Mouse (Mus musculus) midbrain, embryonic 16.5 days (tissue): Measurements from ENCODE around the gene Gm28053. TPM values are rescaled to one million over a fixed set of nuclear protein-coding genes. Genes with fewer than 3 reads are reported as not detected.
A peak's percentile ranks its signal among the peaks of the same experiment; 100 is the strongest.

Experiments used
- ATAC-seq: fragments of 200-750 bp; cut with Nextera tagmentation; 2 replicates; pipeline ENCODE4 v1.8.0; 2017; ENCODE audit warnings: moderate TSS enrichment
- H3K27ac ChIP-seq: fragments of 300-500 bp; sonication (generic); 2 replicates; pipeline ENCODE4 v1.5.1; 2014; ENCODE audit warnings: mild to moderate bottlenecking, low read length, mixed read lengths
- H3K27me3 ChIP-seq: fragments of 300-500 bp; sonication (generic); 2 replicates; pipeline ENCODE4 v1.6.1; 2014; ENCODE audit warnings: low read depth, low read length, mixed read lengths; ENCODE audit not compliant: control insufficient read depth, insufficient read depth
- H3K36me3 ChIP-seq: fragments of 300-500 bp; sonication (generic); 2 replicates; pipeline ENCODE4 v1.6.1; 2014; ENCODE audit warnings: mild to moderate bottlenecking, low read length, moderate library complexity, mixed read lengths; ENCODE audit not compliant: control insufficient read depth, insufficient read depth
- H3K4me1 ChIP-seq: fragments of 300-500 bp; sonication (generic); 2 replicates; pipeline ENCODE4 v1.6.1; 2014; ENCODE audit warnings: mild to moderate bottlenecking, low read length, mixed read lengths; ENCODE audit not compliant: control insufficient read depth, insufficient read depth
- H3K4me2 ChIP-seq: fragments of 300-500 bp; sonication (generic); 2 replicates; pipeline ENCODE4 v1.6.1; 2014; ENCODE audit warnings: mild to moderate bottlenecking, low read length, mixed read lengths
- H3K4me3 ChIP-seq: fragments of 300-500 bp; sonication (generic); 2 replicates; pipeline ENCODE4 v1.5.1; 2014; ENCODE audit warnings: low read depth, mild to moderate bottlenecking, low read length, moderate library complexity, mixed read lengths
- H3K9ac ChIP-seq: fragments of 300-500 bp; sonication (generic); 2 replicates; pipeline ENCODE4 v1.6.1; 2014; ENCODE audit warnings: low read depth, low read length, mixed read lengths
- H3K9me3 ChIP-seq: fragments of 300-500 bp; sonication (generic); replicated peaks from 2 replicates; pipeline ENCODE4 v1.6.1; 2014; ENCODE audit warnings: mild to moderate bottlenecking, low read length, mixed read lengths; ENCODE audit not compliant: control insufficient read depth, poor library complexity, severe bottlenecking
- WGBS: fragments of 180-500 bp; shearing (Covaris S2); extraction: QIAGEN DNeasy Blood & Tissue Kit; methylation state at CpG from one replicate; pipeline ENCODE4 v1.1.7; 2014; 5-methylcytosine and 5-hydroxymethylcytosine counted together
- polyA plus RNA-seq: library from polyadenylated mRNA; unstranded; fragments of >200 nt; fragmentation: Nextera tagmentation; extraction: Ambion mirVana; gene quantifications from 2 replicates; pipeline ENCODE4 v1.2.1, GENCODE M21; 2015

Gene Gm28053
- polyA plus RNA-seq, 1 experiment from 2014 or later: 0.62 TPM

DNA sequence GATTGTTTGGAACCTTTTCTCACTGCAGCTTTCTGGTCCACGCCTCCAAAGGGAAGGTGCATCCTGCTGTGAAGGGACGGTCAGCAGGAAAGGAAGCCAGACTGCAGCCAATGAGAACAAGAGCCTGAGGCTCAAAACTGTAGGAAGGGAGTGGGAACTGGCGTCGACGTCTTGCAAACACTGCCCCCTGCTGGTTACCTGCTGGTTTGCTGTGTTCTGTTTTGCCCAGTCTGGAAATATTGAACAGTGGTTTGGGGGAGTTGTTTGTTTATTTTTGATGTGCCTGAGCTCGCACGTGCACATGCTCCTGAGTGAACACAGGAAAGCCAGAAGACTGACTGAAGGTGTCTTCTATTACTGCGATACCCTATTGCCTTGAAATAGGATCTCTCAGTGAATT lies 53.6 kb downstream of the Gm28053 start:
- WGBS: 13% methylated on average over 8 of the region's 8 CpGs
- H3K4me2 ChIP-seq: no peak overlapping the region
- peak; percentile 64 for ATAC-seq

DNA sequence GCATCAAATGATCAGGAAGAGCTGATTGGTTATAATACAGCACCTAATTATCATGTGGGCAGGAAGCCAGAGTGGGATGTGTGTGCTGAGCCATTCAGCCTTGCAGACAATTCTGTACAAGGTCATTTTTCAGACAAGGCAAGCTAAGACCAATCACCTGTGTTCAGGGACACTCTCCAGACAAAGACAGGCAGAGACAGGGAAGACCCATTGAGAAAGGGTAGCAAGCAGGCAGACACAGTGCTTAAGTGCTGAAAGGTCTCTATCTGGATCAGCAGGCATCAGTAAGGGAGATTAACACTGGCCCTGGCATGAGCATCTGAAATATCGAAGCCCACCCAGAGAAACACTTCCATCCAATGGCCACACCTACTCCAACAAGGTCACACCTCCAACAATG lies 66.0 kb downstream of the Gm28053 start:
- Histone ChIP-seq H3K9ac (no peak overlapping the region), H3K9me3 (no peaks in the 10 kb centered on the region), H3K36me3 (no peaks in the 10 kb centered on the region), H3K27me3 (no peaks in the 10 kb centered on the region), H3K4me2 (no peak overlapping the region), H3K4me3 (no peak overlapping the region), H3K4me1 (no peaks in the 10 kb centered on the region), H3K27ac (no peak overlapping the region)
- WGBS: 93% methylated on average over 1 of the region's 1 CpGs
- ATAC-seq: no peak

More for the DNA sequence above, 53.6 kb downstream of the Gm28053 start:
- H3K36me3 ChIP-seq: no peaks in the 10 kb centered on the region
- H3K9me3 ChIP-seq: no peaks in the 10 kb centered on the region
- H3K4me1 ChIP-seq: no peaks in the 10 kb centered on the region
- no peaks in the 10 kb centered on the region for H3K27me3 ChIP-seq
- no peak overlapping the region for H3K9ac ChIP-seq
- H3K4me3 ChIP-seq: no peak overlapping the region
- no peak overlapping the region for H3K27ac ChIP-seq

DNA sequence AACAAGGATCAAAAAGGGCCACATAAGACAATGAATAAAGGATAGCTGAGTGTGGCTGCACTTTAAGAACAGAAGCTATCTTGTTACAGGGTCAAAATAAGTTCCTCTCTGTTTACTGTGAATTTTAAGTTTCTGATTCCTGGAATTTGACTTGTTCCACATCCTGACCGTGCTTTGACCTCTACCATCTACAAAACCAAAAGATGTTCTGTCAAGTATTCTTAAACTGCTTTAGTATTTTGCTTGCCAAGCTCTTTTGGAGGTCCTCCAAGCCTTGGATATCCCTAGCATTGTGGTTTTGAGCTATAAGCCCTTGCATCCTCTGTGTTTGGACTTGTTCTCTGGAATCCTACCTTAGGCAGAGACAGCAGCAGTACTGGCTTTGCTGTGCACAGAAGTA lies 66.8 kb downstream of the Gm28053 start:
- no peak overlapping the region for H3K4me3 ChIP-seq
- ATAC-seq: no peak
- WGBS: 64% methylated on average over 1 of the region's 1 CpGs

DNA sequence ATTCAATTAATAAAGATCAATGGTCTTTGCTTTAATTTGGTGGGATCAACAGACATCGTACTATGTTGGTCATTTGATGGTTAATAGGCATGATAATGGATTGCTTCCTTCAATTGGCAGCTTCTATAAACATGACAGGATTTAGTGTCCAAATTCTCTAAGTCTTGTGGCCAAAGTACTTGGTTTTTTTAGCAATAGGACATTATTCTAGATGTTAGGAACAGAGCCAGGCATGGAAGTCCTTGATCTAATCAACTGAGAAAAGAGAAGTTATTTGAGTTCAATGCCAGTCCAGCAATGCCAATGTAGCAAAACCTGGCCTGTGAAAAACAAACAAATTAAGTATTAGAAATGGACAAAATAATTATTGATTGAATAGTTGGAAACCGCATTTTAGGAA lies 67.2 kb downstream of the Gm28053 start:
- WGBS: 82% methylated on average over 2 of the region's 2 CpGs
- no peak for ATAC-seq

More for the DNA sequence above, 66.8 kb downstream of the Gm28053 start:
- no peaks in the 10 kb centered on the region for H3K9me3 ChIP-seq
- H3K36me3 ChIP-seq: no peaks in the 10 kb centered on the region
- no peak overlapping the region for H3K27ac ChIP-seq
- H3K9ac ChIP-seq: no peak overlapping the region
- H3K27me3 ChIP-seq: no peaks in the 10 kb centered on the region
- H3K4me1 ChIP-seq: no peaks in the 10 kb centered on the region
- no peak overlapping the region for H3K4me2 ChIP-seq

DNA sequence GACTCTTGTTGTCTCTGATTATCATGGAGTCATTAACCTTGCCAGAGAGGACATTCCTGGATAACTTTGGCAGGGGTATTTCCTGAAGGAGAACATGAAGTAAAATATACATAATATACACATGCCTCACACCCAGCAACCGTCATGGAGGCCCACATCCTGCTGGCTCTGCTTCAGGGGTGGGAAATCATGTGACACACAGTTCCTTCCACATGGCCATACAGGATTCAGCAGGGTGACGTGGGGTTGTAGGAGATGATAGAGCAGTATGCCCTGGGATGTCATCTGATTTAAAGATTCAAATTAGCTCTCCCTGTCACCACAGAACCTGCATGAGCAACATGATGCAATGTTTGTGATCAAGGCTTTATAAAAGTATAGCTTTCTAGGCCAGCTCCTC lies 69.5 kb downstream of the Gm28053 start:
- no peak for ATAC-seq
- Histone ChIP-seq H3K9me3 (no peaks in the 10 kb centered on the region), H3K27ac (no peak overlapping the region), H3K4me3 (no peak overlapping the region), H3K9ac (no peak overlapping the region), H3K4me1 (no peaks in the 10 kb centered on the region), H3K4me2 (no peak overlapping the region), H3K36me3 (no peaks in the 10 kb centered on the region), H3K27me3 (no peaks in the 10 kb centered on the region)
- WGBS: 93% methylated on average over 2 of the region's 2 CpGs

More for the DNA sequence above, 67.2 kb downstream of the Gm28053 start:
- Histone ChIP-seq H3K4me3 (no peak overlapping the region), H3K9ac (no peak overlapping the region), H3K27ac (no peak overlapping the region), H3K9me3 (no peaks in the 10 kb centered on the region), H3K36me3 (no peaks in the 10 kb centered on the region), H3K4me2 (no peak overlapping the region), H3K27me3 (no peaks in the 10 kb centered on the region), H3K4me1 (no peaks in the 10 kb centered on the region)

DNA sequence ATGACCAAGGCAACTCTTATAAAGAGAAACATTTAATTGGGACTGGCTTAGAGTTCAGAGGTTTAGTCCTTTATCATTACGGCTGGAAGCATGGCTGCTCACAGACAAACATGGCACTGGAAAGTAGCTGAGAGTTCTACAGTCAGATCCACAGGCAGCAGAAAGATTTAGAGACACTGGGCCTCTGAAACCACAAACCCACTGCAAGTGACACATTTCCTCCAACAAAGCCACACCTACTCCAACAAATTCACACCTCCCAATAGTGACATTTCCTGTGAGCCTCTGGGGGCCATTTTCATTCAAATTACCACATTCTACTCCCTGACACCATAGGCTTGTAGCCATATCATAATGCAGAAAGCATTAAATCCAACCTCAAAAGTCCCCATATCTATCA lies 83.5 kb downstream of the Gm28053 start:
- Histone ChIP-seq H3K4me3 (no peak overlapping the region), H3K27me3 (no peaks in the 10 kb centered on the region), H3K4me2 (no peak overlapping the region), H3K4me1 (no peaks in the 10 kb centered on the region), H3K27ac (no peak overlapping the region), H3K9me3 (no peaks in the 10 kb centered on the region), H3K36me3 (no peaks in the 10 kb centered on the region), H3K9ac (no peak overlapping the region)
- 70% methylated on average over 1 of the region's 1 CpGs for WGBS
- no peak for ATAC-seq

Other genes with a start within 250 kb of the Gm28053 start
- 302 and 362 TPM in 2 replicates for gene Atp6v0e2, start 181.0 kb upstream of the Gm28053 start, polyA plus RNA-seq
- 27.5 and 27.9 TPM in 2 replicates for gene Lrrc61, start 163.8 kb upstream of the Gm28053 start, polyA plus RNA-seq
- 5.3 and 5.7 TPM in 2 replicates for gene Rarres2, start 145.8 kb upstream of the Gm28053 start, polyA plus RNA-seq
- gene Gm45021, start 129.0 kb upstream of the Gm28053 start, polyA plus RNA-seq: not detected in 2 replicates
- gene Repin1, start 124.7 kb upstream of the Gm28053 start, polyA plus RNA-seq: 48.2 and 48.8 TPM in 2 replicates
- gene Gm44965, start 124.7 kb upstream of the Gm28053 start, polyA plus RNA-seq: not detected in 2 replicates
- 14.1 and 16.7 TPM in 2 replicates for gene Zfp775, start 116.5 kb upstream of the Gm28053 start, polyA plus RNA-seq
- gene AI854703, start 91.8 kb upstream of the Gm28053 start, polyA plus RNA-seq: 24.9 and 27.4 TPM in 2 replicates
- gene Gimap8, start 71.4 kb upstream of the Gm28053 start, polyA plus RNA-seq: 0.37 and 0.48 TPM in 2 replicates
- gene Gimap9, start 42.5 kb upstream of the Gm28053 start, polyA plus RNA-seq: 1.6 and 3.1 TPM in 2 replicates
- gene Gimap4, start 34.1 kb upstream of the Gm28053 start, polyA plus RNA-seq: 0.88 and 1.0 TPM in 2 replicates
- 6.2 and 7.2 TPM in 2 replicates for gene Gimap6, start 10.4 kb upstream of the Gm28053 start, polyA plus RNA-seq
- gene Gimap7, start within 50 bp of the Gm28053 start, polyA plus RNA-seq: not detected in 2 replicates
- 5.2 and 5.4 TPM in 2 replicates for gene Gimap1, start 20.4 kb downstream of the Gm28053 start, polyA plus RNA-seq
- 1.3 and 1.5 TPM in 2 replicates for gene Gimap5, start 27.6 kb downstream of the Gm28053 start, polyA plus RNA-seq
- gene Gimap3, start 52.2 kb downstream of the Gm28053 start, polyA plus RNA-seq: not detected in 2 replicates
- 17.9 and 19.7 TPM in 2 replicates for gene Tmem176a, start 122.3 kb downstream of the Gm28053 start, polyA plus RNA-seq
- 113 and 127 TPM in 2 replicates for gene Tmem176b, start 122.9 kb downstream of the Gm28053 start, polyA plus RNA-seq
- 0.07 TPM in 1 of 2 replicates, not detected in the other for gene Aoc1, start 154.3 kb downstream of the Gm28053 start, polyA plus RNA-seq
- not detected in 2 replicates for gene 1600015I10Rik, start 211.3 kb downstream of the Gm28053 start, polyA plus RNA-seq